Mouse (Mus musculus): ENCODE results near the gene Rgsl1. TPM values are rescaled to one million over a fixed set of nuclear protein-coding genes. Genes with fewer than 3 reads are reported as not detected.
A peak's percentile ranks its signal among the peaks of the same experiment; 100 is the strongest.

The Rgsl1 gene
- total RNA-seq, 2 experiments from 2014 or later = 0.81 to 1.1 TPM

GRCm38 (mm10) chr1:153747861-153748530 lies 95.9 kb downstream of the Rgsl1 start:
- no peak for DNase-seq (ENCODE audit: extremely low spot score in 1 of 2, low spot score in 2 of 2)
- intact Hi-C loops (cut with DNase I) = loop anchor here (5.0 kb wide), 2 partner anchors 99 to 434 kb away; no protein-coding TSS in a partner anchor

DNA sequence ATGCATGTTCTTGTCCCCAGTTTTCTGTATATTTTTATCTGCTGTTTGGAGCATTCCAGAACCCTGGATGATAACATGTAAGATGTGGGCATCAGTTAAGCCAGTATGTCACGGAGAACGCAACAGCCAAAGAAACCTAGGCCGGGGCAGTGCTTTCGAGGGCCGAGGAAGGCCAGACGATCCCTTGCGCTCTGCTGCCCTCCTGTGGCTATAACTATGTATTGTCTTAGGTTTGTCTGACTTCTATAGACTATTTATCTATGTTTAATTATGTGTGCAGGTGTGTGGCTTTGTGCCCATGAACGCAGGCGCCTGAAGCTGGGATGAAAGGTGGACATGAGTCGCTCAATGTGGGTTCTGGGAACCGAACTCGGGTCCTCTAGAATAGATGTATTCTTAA lies 97.2 kb downstream of the Rgsl1 start:
- DNase-seq (ENCODE audit: extremely low spot score in 1 of 2, low spot score in 2 of 2) = peak; percentile 72 to 74
- intact Hi-C loops (cut with DNase I) = loop anchor here (1.0 to 5.0 kb wide), 3 partner anchors 101 to 436 kb away; no protein-coding TSS in a partner anchor

- intact Hi-C loops (cut with DNase I) = loop anchor here (1.0 to 5.0 kb wide), 3 partner anchors 101 to 436 kb away; no protein-coding TSS in a partner anchor
These were observed 97.7 kb downstream of the Rgsl1 start for GRCm38 (mm10) chr1:153746119-153746670.

GRCm38 (mm10) chr1:153742374-153743155 lies 101.4 kb downstream of the Rgsl1 start:
- intact Hi-C loops (cut with DNase I) = loop anchor here (1.0 to 5.0 kb wide), 2 partner anchors 65 to 185 kb away; no protein-coding TSS in a partner anchor
- peak; percentile 48 to 81 for DNase-seq (ENCODE audit: extremely low spot score in 1 of 2, low spot score in 2 of 2)

More at GRCm38 (mm10) chr1:153746119-153746670, 97.7 kb downstream of the Rgsl1 start:
- no peak for DNase-seq (ENCODE audit: extremely low spot score in 1 of 2, low spot score in 2 of 2)

- DNase-seq (ENCODE audit: extremely low spot score in 1 of 2, low spot score in 2 of 2) = no peak
- intact Hi-C loops (cut with DNase I) = loop anchor here (1.0 to 5.0 kb wide), 2 partner anchors 64 to 184 kb away; no protein-coding TSS in a partner anchor
These were observed 102.2 kb downstream of the Rgsl1 start for GRCm38 (mm10) chr1:153741551-153742316.

GRCm38 (mm10) chr1:153740775-153741400 lies 103.1 kb downstream of the Rgsl1 start:
- intact Hi-C loops (cut with DNase I) = loop anchor here (5.0 kb wide), 1 partner anchor 64 kb away; no protein-coding TSS in a partner anchor
- no peak for DNase-seq (ENCODE audit: extremely low spot score in 1 of 2, low spot score in 2 of 2)

DNA sequence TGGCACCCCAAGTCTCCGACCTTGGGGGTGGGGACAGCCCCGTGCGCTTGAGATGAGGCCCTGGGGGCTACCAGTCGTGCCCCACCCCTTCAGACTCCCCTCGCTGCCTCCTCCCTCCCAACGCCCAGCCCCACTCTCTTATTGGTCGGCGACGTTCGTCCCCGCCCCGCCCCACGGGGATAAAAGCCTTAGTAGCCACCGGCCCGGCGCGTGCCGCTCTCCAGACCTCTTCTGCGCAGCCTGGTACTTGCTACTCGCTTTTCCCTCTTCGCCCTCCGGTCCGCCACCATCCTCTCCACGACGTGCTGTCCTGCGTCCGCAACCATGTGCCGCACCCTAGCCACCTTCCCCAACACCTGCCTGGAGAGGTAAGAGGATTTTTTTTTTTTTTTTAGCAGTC lies 103.8 kb downstream of the Rgsl1 start, which contains the start of gene Rgs16:
Gene Rgs16, plus strand, starts transcription at position 205 of the 400 bp plus-strand sequence.
- DNase-seq (ENCODE audit: extremely low spot score in 1 of 2, low spot score in 2 of 2) = peak in 1 of 2 experiments; percentile 91
- intact Hi-C loops (cut with DNase I) = loop anchor here (5.0 kb wide), 1 partner anchor 63 kb away; no protein-coding TSS in a partner anchor

- no peak for DNase-seq (ENCODE audit: extremely low spot score in 1 of 2, low spot score in 2 of 2)
- intact Hi-C loops (cut with DNase I) = loop anchor here (5.0 kb wide), 1 partner anchor 62 kb away; no protein-coding TSS in a partner anchor
These were observed 104.4 kb downstream of the Rgsl1 start for GRCm38 (mm10) chr1:153739437-153740015.

DNA sequence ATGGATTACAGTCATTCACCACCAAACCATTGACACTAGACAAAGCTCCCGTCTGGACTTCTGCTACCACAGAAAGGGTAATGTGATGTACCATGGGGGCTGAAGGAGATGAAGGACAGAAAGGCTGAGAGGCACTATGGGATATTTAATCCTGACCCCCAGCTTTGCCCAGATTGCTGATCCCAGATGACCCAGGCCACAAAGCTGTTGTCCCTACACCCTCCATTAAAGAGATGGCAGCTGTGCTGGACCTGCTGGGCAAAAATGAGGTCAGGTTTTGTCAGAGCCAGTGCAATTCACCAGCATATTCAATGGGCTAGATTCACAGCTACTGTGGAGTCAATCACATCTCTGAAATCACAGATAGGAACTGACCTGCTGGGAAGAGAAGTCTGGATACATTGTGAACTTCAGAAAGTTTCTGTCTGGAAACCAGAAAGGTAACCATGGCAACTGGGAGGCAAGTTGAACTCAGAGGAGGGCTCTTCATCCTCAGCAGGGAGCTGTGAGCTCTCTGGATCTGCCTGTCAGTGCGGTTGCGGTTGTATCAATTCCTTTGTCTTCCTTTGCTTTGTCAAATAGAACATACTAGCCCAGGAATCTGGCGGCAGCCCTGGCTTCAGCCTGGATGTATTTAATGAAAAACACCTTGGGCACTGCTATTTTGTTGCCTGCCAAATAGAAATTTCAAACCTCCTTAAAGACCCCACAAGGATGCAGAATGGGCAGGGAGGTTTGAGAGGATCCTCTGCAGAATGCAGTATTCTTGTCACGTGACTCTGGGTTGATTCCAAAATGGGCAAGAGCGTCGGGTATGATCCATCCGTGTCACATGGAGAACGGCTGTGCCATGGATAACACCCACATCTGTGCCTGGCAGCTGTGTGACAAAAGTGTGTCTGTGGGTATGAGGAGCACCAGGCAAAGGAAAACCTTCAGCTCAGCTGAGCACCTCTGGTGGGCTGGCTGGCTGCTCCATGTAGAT lies 106.5 kb downstream of the Rgsl1 start:
- no peak for DNase-seq (ENCODE audit: extremely low spot score in 1 of 2, low spot score in 2 of 2)
- intact Hi-C loops (cut with DNase I) = no loop called here

DNA sequence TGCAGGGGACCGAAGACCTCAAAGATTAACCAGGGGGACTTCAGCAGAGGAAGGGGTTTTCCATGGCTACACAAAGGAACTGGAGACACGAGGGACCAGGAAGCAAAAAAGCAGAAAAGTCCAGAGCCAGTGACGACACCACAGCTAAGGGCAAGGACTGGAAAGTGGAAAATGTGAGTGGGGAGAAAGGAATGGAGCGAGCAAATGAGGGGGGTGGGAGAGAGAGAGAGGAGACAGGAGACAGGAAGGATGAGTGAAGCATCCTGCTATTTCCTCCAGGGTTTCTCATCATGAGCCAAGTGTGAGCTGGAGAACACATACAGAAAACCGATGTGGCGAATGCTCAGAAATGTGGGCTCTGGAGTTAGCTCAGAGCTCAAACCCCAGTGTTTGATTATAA lies 107.8 kb downstream of the Rgsl1 start:
- intact Hi-C loops (cut with DNase I) = no loop called here
- DNase-seq (ENCODE audit: extremely low spot score in 1 of 2, low spot score in 2 of 2) = no peak

- DNase-seq (ENCODE audit: extremely low spot score in 1 of 2, low spot score in 2 of 2) = no peak
- intact Hi-C loops (cut with DNase I) = no loop called here
These were observed 109.1 kb downstream of the Rgsl1 start for GRCm38 (mm10) chr1:153734866-153735265.

DNA sequence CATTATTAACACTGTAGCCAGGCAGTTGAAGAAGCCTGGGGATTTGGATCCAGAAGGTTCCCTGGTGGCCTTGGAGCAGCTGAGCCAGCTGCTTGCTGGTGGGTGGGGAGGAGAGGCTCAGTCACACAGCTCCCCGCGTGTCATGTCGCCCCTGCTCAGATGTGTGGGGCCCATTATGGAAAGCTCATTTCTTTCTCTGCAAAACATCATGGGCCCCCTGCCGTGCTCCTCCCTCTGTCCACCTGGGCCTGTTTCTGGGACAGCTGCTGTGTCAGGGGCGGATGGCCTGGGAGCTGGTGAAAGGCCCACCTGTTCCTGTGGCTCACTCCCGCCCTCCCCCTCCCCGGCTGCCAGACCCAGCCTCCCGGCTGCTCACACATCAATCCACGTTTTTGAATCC lies 110.8 kb downstream of the Rgsl1 start:
- intact Hi-C loops (cut with DNase I) = no loop called here
- DNase-seq (ENCODE audit: extremely low spot score in 1 of 2, low spot score in 2 of 2) = peak in 1 of 2 experiments; percentile 27

GRCm38 (mm10) chr1:153730671-153731070 lies 113.3 kb downstream of the Rgsl1 start:
- intact Hi-C loops (cut with DNase I) = no loop called here
- peak in 1 of 2 experiments; percentile 86 for DNase-seq (ENCODE audit: extremely low spot score in 1 of 2, low spot score in 2 of 2)

DNA sequence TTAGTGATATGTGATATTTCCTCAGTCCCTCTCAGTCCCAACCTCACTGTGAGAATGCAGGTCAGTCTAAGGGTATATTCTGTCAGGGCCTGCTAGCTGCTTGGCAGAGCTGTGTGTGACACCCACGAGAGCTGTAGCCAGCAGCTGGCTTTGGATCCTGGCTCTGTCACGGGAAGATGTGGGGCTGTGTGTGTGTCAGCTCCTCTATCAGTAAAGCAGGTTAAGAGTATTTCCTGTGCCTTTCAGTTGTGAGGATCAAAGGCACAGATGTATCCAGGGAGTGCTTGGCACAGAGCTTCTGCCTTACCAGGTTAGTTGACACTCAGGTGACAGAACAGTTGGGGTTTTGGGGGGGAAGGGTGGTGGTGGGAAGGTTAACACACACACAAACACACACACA lies 114.1 kb downstream of the Rgsl1 start:
- DNase-seq (ENCODE audit: extremely low spot score in 1 of 2, low spot score in 2 of 2) = no peak
- intact Hi-C loops (cut with DNase I) = no loop called here
